Mouse (Mus musculus) brown adipose tissue, adult 24 weeks (tissue): ENCODE results near the gene Rpl23. TPM values are rescaled to one million over a fixed set of nuclear protein-coding genes. Genes with fewer than 3 reads are reported as not detected.

Experiments used
- H3K27ac ChIP-seq: fragments of 200-500 bp; replicated peaks from 2 replicates; pipeline ENCODE4 v1.5.1; 2012; ENCODE audit warnings: low read depth, mild to moderate bottlenecking, low read length
- H3K4me1 ChIP-seq: fragments of 200-500 bp; 2 replicates; pipeline ENCODE4 v1.6.1; 2012; ENCODE audit warnings: low read length, mixed read lengths; ENCODE audit not compliant: control insufficient read depth, insufficient read depth, insufficient read length
- H3K4me3 ChIP-seq: fragments of 200-500 bp; 2 replicates; pipeline ENCODE4 v1.5.1; 2012; ENCODE audit warnings: low read depth, mild to moderate bottlenecking, low read length, moderate library complexity; ENCODE audit not compliant: insufficient read depth
- polyA plus RNA-seq: library from polyadenylated mRNA; stranded (reverse); fragments of >200 nt; gene quantifications from 2 replicates; pipeline ENCODE4 v1.2.4, GENCODE M21; 2012; ENCODE audit not compliant: missing spikeins, insufficient read depth, insufficient read length

Rpl23 gene
- 268 and 348 TPM in 2 replicates for polyA plus RNA-seq

GRCm38 (mm10) chr11:97781832-97782563 lies at the start of gene Rpl23:
Gene Rpl23, minus strand, starts transcription at chr11:97782437.
- H3K4me1 ChIP-seq = no peaks in the 10 kb centered on the region
- peak within 1 kb of the TSS; percentile 81 for H3K4me3 ChIP-seq
- H3K27ac ChIP-seq = peak within 1 kb of the TSS; percentile 73

GRCm38 (mm10) chr11:97832001-97832400 lies 49.8 kb upstream of the Rpl23 start:
- Histone ChIP-seq H3K4me3 (no peak overlapping the region), H3K4me1 (peaks cover 32% of the 10 kb centered on the region), H3K27ac (peak overlapping the region; percentile 72)

- H3K4me3 ChIP-seq = no peak overlapping the region
- H3K27ac ChIP-seq = peak overlapping the region; percentile 18
- H3K4me1 ChIP-seq = peaks cover 44% of the 10 kb centered on the region
These were observed 48.3 kb upstream of the Rpl23 start for GRCm38 (mm10) chr11:97830501-97830900.

- H3K27ac ChIP-seq = peak overlapping the region; percentile 18
- peaks cover 49% of the 10 kb centered on the region for H3K4me1 ChIP-seq
- no peak overlapping the region for H3K4me3 ChIP-seq
These were observed 47.8 kb upstream of the Rpl23 start for GRCm38 (mm10) chr11:97829913-97830476.

- peaks cover 54% of the 10 kb centered on the region for H3K4me1 ChIP-seq
- H3K27ac ChIP-seq = peak overlapping the region; percentile 18; the same call in 1 of the 2 replicates
- no peak overlapping the region for H3K4me3 ChIP-seq
These were observed 47.1 kb upstream of the Rpl23 start for GRCm38 (mm10) chr11:97829365-97829764.

GRCm38 (mm10) chr11:97827654-97828053 lies 45.4 kb upstream of the Rpl23 start:
- no peak overlapping the region for H3K4me3 ChIP-seq
- H3K4me1 ChIP-seq = peaks cover 60% of the 10 kb centered on the region
- H3K27ac ChIP-seq = peak overlapping the region; percentile 33

- H3K4me1 ChIP-seq = peaks cover 56% of the 10 kb centered on the region
- H3K4me3 ChIP-seq = no peak overlapping the region
- peak overlapping the region; percentile 17 for H3K27ac ChIP-seq
These were observed 44.2 kb upstream of the Rpl23 start for GRCm38 (mm10) chr11:97826414-97826813.

GRCm38 (mm10) chr11:97825971-97826370 lies 43.7 kb upstream of the Rpl23 start:
- peak overlapping the region; percentile 17; the same call in 1 of the 2 replicates for H3K27ac ChIP-seq
- H3K4me1 ChIP-seq = peaks cover 58% of the 10 kb centered on the region
- H3K4me3 ChIP-seq = no peak overlapping the region

GRCm38 (mm10) chr11:97825295-97825694 lies 43.1 kb upstream of the Rpl23 start:
- peaks cover 52% of the 10 kb centered on the region for H3K4me1 ChIP-seq
- H3K4me3 ChIP-seq = no peak overlapping the region
- peak overlapping the region; percentile 65 for H3K27ac ChIP-seq

GRCm38 (mm10) chr11:97824895-97825294 lies 42.7 kb upstream of the Rpl23 start:
- Histone ChIP-seq H3K4me1 (peaks cover 49% of the 10 kb centered on the region), H3K4me3 (no peak overlapping the region), H3K27ac (peak overlapping the region; percentile 65)

GRCm38 (mm10) chr11:97824168-97824567 lies 41.9 kb upstream of the Rpl23 start:
- Histone ChIP-seq H3K27ac (peak overlapping the region; percentile 33; the same call in 1 of the 2 replicates), H3K4me3 (no peak overlapping the region), H3K4me1 (peaks cover 50% of the 10 kb centered on the region)

- H3K4me3 ChIP-seq = peak overlapping the region; percentile 27
- H3K4me1 ChIP-seq = peaks cover 60% of the 10 kb centered on the region
- peak overlapping the region; percentile 63 for H3K27ac ChIP-seq
These were observed 40.8 kb upstream of the Rpl23 start for GRCm38 (mm10) chr11:97822840-97823603.

GRCm38 (mm10) chr11:97821401-97822064 lies 39.3 kb upstream of the Rpl23 start:
- H3K4me1 ChIP-seq = peaks cover 69% of the 10 kb centered on the region
- H3K27ac ChIP-seq = peak overlapping the region; percentile 63
- H3K4me3 ChIP-seq = no peak overlapping the region

- peaks cover 69% of the 10 kb centered on the region for H3K4me1 ChIP-seq
- H3K4me3 ChIP-seq = no peak overlapping the region
- H3K27ac ChIP-seq = peak overlapping the region; percentile 89
These were observed 38.6 kb upstream of the Rpl23 start for GRCm38 (mm10) chr11:97820840-97821239.

- Histone ChIP-seq H3K4me1 (peaks cover 69% of the 10 kb centered on the region), H3K27ac (peak overlapping the region; percentile 89), H3K4me3 (no peak overlapping the region)
These were observed 37.7 kb upstream of the Rpl23 start for GRCm38 (mm10) chr11:97819923-97820322.
